Mouse (Mus musculus): Measurements from ENCODE around the gene Sag. TPM values are rescaled to one million over a fixed set of nuclear protein-coding genes. Genes with fewer than 3 reads are reported as not detected.

Sag gene
- polyA plus RNA-seq, 1 experiment = 2.8 TPM

DNA sequence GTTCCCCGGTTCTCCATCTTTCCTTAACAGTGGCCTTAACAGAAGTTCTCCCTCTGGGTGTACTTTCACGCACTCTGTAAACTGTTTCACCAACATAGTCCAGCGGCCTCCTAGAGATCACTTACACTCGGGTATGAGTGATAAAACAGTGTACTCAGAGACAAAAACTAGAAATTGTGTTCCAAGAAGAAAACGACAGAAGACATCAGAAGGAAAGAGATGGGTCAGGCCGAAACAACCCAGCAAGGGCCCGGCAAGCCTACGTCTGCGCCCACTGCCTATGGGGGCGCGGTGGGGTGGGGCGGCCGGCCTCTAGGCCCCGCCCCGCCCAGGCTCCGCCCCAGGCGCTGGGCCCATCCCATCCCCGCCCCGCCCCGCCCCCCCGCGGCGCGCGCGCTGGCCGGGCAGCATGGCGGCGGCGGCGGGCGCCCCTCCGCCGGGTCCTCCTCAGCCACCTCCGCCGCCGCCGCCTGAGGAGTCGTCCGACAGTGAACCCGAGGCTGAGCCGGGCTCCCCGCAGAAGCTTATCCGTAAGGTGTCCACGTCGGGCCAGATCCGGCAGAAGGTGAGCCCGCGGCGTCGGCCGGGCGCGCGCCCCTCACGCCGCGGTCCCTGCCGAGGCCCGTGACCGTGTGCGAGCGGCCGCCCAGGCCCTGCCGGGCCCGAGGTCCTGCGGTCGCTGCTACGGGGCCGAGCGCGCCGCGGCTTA, 49.6 kb downstream of the Sag start, which contains the start of gene Dgkd:
Gene Dgkd (plus strand): TSS at position 396 of the 709 bp plus-strand sequence.
- Histone ChIP-seq H3K9me3 (replicated peaks; ENCODE audit: control insufficient read depth, insufficient read depth, low read length, poor library complexity, severe bottlenecking) (no peaks in the 10 kb centered on the region), H3K4me1 (ENCODE audit: control insufficient read depth, insufficient read depth, low read length) (peaks cover 3% of the 10 kb centered on the region), H3K36me3 (ENCODE audit: control insufficient read depth, insufficient read depth, low read length, poor library complexity, severe bottlenecking) (no peaks in the 10 kb centered on the region), H3K27me3 (ENCODE audit: control insufficient read depth, insufficient read depth, low read length, poor library complexity, severe bottlenecking) (no peaks in the 10 kb centered on the region), H3K4me3 (ENCODE audit: low read depth, low read length) (peak within 1 kb of the TSS; percentile 90), H3K27ac (ENCODE audit: insufficient read depth, low read length) (no peak within 1 kb of the TSS), H3K9ac (ENCODE audit: low read depth, poor library complexity, severe bottlenecking) (peak within 1 kb of the TSS; percentile 95)
- TF ChIP-seq EP300 (IDR thresholded peaks at IDR 0.05; ENCODE audit: insufficient read depth, low read depth, low read length) (no peak), CTCF (IDR thresholded peaks at IDR 0.05; ENCODE audit: low read depth, low read length) (no peak), POLR2A (IDR thresholded peaks at IDR 0.05; ENCODE audit: insufficient read depth, low read length) (no peak)

DNA sequence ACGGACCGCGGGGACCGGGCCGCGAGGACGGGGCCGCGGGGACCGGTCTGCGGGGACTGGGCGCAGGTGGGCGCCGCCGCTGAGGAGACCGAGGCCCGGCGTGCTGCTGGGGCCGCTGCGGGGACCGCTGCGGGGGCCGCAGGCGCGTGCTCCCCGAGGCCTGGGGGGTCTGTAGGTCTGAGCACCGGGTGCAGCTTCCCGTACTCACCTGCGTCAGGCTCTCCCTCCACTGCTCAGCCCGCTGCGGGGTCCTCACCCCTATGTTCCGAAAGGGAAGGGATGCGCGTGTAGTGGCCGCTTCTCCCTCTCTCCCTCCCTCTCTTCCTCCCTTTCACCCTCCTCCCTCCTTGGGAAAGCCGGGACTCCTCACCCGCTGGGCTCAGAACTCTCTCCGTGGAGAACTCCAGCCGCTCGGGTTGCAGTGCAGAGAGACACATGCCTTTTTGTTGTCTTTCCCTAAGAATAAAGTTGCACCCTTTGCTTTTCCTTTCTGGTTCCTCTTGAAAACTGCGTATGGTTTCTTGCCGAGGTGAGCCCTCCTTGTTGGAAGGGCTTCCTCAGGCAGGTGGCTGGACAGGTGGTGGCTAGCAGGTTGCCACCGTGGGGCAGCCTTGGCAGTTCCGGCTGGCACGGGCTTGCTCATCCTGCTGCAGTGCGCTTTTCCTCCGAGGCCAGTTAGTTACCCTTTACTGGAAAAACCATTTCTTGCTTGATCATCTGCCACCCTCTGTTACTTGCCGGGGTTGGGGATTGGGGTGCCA, 50.3 kb downstream of the Sag start:
- Histone ChIP-seq H3K27ac (ENCODE audit: insufficient read depth, low read length) (no peak overlapping the region), H3K4me3 (ENCODE audit: low read depth, low read length) (peak overlapping the region; percentile 90), H3K27me3 (ENCODE audit: control insufficient read depth, insufficient read depth, low read length, poor library complexity, severe bottlenecking) (no peaks in the 10 kb centered on the region), H3K9ac (ENCODE audit: low read depth, poor library complexity, severe bottlenecking) (peak overlapping the region; percentile 95), H3K9me3 (replicated peaks; ENCODE audit: control insufficient read depth, insufficient read depth, low read length, poor library complexity, severe bottlenecking) (no peaks in the 10 kb centered on the region), H3K36me3 (ENCODE audit: control insufficient read depth, insufficient read depth, low read length, poor library complexity, severe bottlenecking) (no peaks in the 10 kb centered on the region), H3K4me1 (ENCODE audit: control insufficient read depth, insufficient read depth, low read length) (peaks cover 3% of the 10 kb centered on the region)
- TF ChIP-seq POLR2A (IDR thresholded peaks at IDR 0.05; ENCODE audit: insufficient read depth, low read length) = no peak
- no peak for TF ChIP-seq CTCF (IDR thresholded peaks at IDR 0.05; ENCODE audit: low read depth, low read length)
- no peak for TF ChIP-seq EP300 (IDR thresholded peaks at IDR 0.05; ENCODE audit: insufficient read depth, low read depth, low read length)

DNA sequence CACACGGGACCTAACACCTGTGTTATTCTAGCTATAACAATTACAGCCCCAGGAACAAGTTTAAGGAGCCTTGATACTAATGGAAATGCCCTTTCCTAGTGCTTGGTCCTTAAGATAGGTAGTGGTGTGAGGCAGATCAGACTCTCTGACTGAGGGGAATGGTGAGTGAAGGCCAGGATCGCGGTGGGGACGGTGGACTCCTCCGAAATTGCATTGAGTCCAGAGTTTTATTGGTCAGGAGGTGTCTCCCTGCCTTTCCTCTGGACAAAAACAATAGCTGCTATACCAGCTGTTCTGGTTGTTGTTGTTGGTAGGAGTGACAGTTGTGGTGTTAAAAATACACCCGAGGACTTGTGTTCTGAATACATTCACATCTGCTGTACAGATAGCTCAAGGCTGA, 50.9 kb downstream of the Sag start:
- H3K9ac ChIP-seq (ENCODE audit: low read depth, poor library complexity, severe bottlenecking) = peak overlapping the region; percentile 95
- H3K27me3 ChIP-seq (ENCODE audit: control insufficient read depth, insufficient read depth, low read length, poor library complexity, severe bottlenecking) = no peaks in the 10 kb centered on the region
- H3K4me1 ChIP-seq (ENCODE audit: control insufficient read depth, insufficient read depth, low read length) = peaks cover 3% of the 10 kb centered on the region
- peak overlapping the region; percentile 90 for H3K4me3 ChIP-seq (ENCODE audit: low read depth, low read length)
- H3K9me3 ChIP-seq (replicated peaks; ENCODE audit: control insufficient read depth, insufficient read depth, low read length, poor library complexity, severe bottlenecking) = no peaks in the 10 kb centered on the region
- no peaks in the 10 kb centered on the region for H3K36me3 ChIP-seq (ENCODE audit: control insufficient read depth, insufficient read depth, low read length, poor library complexity, severe bottlenecking)
- TF ChIP-seq CTCF (IDR thresholded peaks at IDR 0.05; ENCODE audit: low read depth, low read length) = no peak
- no peak for TF ChIP-seq EP300 (IDR thresholded peaks at IDR 0.05; ENCODE audit: insufficient read depth, low read depth, low read length)
- TF ChIP-seq POLR2A (IDR thresholded peaks at IDR 0.05; ENCODE audit: insufficient read depth, low read length) = no peak
- no peak overlapping the region for H3K27ac ChIP-seq (ENCODE audit: insufficient read depth, low read length)

DNA sequence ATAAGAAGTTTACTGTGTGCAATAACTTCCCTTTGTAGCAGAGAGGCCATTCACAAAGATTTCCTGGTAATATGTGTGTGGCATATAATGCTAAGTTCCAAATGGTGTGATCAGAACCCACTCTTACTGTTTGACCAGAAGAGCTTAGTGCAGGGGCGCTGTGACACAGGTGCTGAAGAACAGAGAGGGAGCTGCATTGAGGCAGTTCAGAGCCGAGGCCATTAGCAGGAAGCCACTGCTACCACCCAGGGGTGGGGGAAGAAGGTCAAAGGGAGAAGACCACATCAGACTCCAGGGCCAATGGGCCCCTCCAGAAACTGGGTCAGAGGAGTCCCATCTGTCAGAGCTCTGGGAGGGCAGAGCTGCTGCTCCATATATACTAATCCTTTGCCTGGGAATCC, 51.4 kb downstream of the Sag start:
- Histone ChIP-seq H3K27me3 (ENCODE audit: control insufficient read depth, insufficient read depth, low read length, poor library complexity, severe bottlenecking) (no peaks in the 10 kb centered on the region), H3K36me3 (ENCODE audit: control insufficient read depth, insufficient read depth, low read length, poor library complexity, severe bottlenecking) (no peaks in the 10 kb centered on the region), H3K27ac (ENCODE audit: insufficient read depth, low read length) (no peak overlapping the region), H3K4me1 (ENCODE audit: control insufficient read depth, insufficient read depth, low read length) (peaks cover 3% of the 10 kb centered on the region), H3K9ac (ENCODE audit: low read depth, poor library complexity, severe bottlenecking) (no peak overlapping the region), H3K4me3 (ENCODE audit: low read depth, low read length) (no peak overlapping the region), H3K9me3 (replicated peaks; ENCODE audit: control insufficient read depth, insufficient read depth, low read length, poor library complexity, severe bottlenecking) (no peaks in the 10 kb centered on the region)
- TF ChIP-seq POLR2A (IDR thresholded peaks at IDR 0.05; ENCODE audit: insufficient read depth, low read length) = no peak
- no peak for TF ChIP-seq EP300 (IDR thresholded peaks at IDR 0.05; ENCODE audit: insufficient read depth, low read depth, low read length)
- TF ChIP-seq CTCF (IDR thresholded peaks at IDR 0.05; ENCODE audit: low read depth, low read length) = no peak

DNA sequence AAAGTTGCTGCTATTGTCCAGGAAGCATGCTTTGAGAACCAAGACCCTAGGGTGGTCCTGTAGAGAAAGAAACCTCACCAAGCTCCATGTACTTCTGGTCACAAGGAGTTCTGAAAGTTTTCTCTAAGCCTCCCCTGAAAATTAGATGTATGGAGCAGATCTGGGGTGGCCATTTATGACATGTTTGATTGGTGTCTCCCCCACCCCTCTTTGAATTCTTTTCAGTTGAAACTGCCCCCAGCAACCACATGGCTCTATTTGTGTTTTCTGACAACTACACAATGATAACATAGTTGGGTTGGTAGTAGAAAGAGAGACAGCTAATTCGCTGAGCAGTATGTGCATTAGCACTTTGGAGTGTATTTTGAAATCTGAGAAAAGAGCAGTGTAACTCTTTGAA, 52.0 kb downstream of the Sag start:
- Histone ChIP-seq H3K9me3 (replicated peaks; ENCODE audit: control insufficient read depth, insufficient read depth, low read length, poor library complexity, severe bottlenecking) (no peaks in the 10 kb centered on the region), H3K27me3 (ENCODE audit: control insufficient read depth, insufficient read depth, low read length, poor library complexity, severe bottlenecking) (no peaks in the 10 kb centered on the region), H3K36me3 (ENCODE audit: control insufficient read depth, insufficient read depth, low read length, poor library complexity, severe bottlenecking) (no peaks in the 10 kb centered on the region), H3K27ac (ENCODE audit: insufficient read depth, low read length) (no peak overlapping the region), H3K9ac (ENCODE audit: low read depth, poor library complexity, severe bottlenecking) (no peak overlapping the region), H3K4me3 (ENCODE audit: low read depth, low read length) (no peak overlapping the region), H3K4me1 (ENCODE audit: control insufficient read depth, insufficient read depth, low read length) (peaks cover 3% of the 10 kb centered on the region)
- TF ChIP-seq EP300 (IDR thresholded peaks at IDR 0.05; ENCODE audit: insufficient read depth, low read depth, low read length) (no peak), CTCF (IDR thresholded peaks at IDR 0.05; ENCODE audit: low read depth, low read length) (no peak), POLR2A (IDR thresholded peaks at IDR 0.05; ENCODE audit: insufficient read depth, low read length) (no peak)

DNA sequence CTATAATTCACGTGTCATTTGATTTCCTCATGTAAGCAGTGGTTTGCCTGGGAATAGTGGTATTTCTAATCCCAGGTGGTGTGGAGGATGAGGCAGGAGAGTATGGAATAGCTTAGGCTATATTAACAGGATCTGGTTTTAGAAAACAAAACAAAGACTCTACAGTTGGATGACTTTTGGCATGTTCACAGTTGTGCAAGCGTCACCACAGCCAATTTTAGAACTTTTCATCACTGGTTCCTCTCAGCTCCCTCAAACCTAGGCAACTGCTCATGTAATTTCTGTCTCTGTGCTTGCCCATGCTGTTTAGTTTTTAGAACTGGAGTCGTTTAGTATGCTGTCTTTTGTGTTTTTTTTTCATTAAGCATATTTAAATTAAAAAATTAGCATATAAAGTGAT, 53.3 kb downstream of the Sag start:
- no peak overlapping the region for H3K9ac ChIP-seq (ENCODE audit: low read depth, poor library complexity, severe bottlenecking)
- H3K4me3 ChIP-seq (ENCODE audit: low read depth, low read length) = no peak overlapping the region
- H3K36me3 ChIP-seq (ENCODE audit: control insufficient read depth, insufficient read depth, low read length, poor library complexity, severe bottlenecking) = no peaks in the 10 kb centered on the region
- H3K9me3 ChIP-seq (replicated peaks; ENCODE audit: control insufficient read depth, insufficient read depth, low read length, poor library complexity, severe bottlenecking) = no peaks in the 10 kb centered on the region
- H3K4me1 ChIP-seq (ENCODE audit: control insufficient read depth, insufficient read depth, low read length) = peaks cover 3% of the 10 kb centered on the region
- H3K27ac ChIP-seq (ENCODE audit: insufficient read depth, low read length) = no peak overlapping the region
- H3K27me3 ChIP-seq (ENCODE audit: control insufficient read depth, insufficient read depth, low read length, poor library complexity, severe bottlenecking) = no peaks in the 10 kb centered on the region
- no peak for TF ChIP-seq CTCF (IDR thresholded peaks at IDR 0.05; ENCODE audit: low read depth, low read length)
- no peak for TF ChIP-seq POLR2A (IDR thresholded peaks at IDR 0.05; ENCODE audit: insufficient read depth, low read length)
- TF ChIP-seq EP300 (IDR thresholded peaks at IDR 0.05; ENCODE audit: insufficient read depth, low read depth, low read length) = no peak

Measured in ES-Bruce4 (cell line).